Mouse (Mus musculus): ENCODE data around the gene Erc1. TPM values are rescaled to one million over a fixed set of nuclear protein-coding genes. Genes with fewer than 3 reads are reported as not detected.

The Erc1 gene
- polyA plus RNA-seq, 1 experiment, result 8.0 TPM

- Histone ChIP-seq H3K36me3 (ENCODE audit: control insufficient read depth, insufficient read depth, low read length) (no peaks in the 10 kb centered on the region), H3K4me3 (ENCODE audit: insufficient read depth, low read depth, low read length) (no peak overlapping the region), H3K4me1 (ENCODE audit: control insufficient read depth, insufficient read depth, low read length) (no peaks in the 10 kb centered on the region), H3K27me3 (replicated peaks; ENCODE audit: control insufficient read depth, insufficient read depth, low read length) (no peaks in the 10 kb centered on the region), H3K27ac (ENCODE audit: insufficient read depth, low read depth, low read length) (no peak overlapping the region)
- DNase-seq, result no peak
- TF ChIP-seq POLR2A (IDR thresholded peaks at IDR 0.05; ENCODE audit: low read depth, low read length) (no peak), CTCF (conservative IDR thresholded peaks at IDR 0.05; ENCODE audit: insufficient read depth, insufficient read length, low read depth, low read length) (no peak)
- 42% methylated on average over 2 of the region's 2 CpGs for WGBS
Measured at GRCm38 (mm10) chr6:119854156-119854555, 6.2 kb upstream of the Erc1 start.

- DNase-seq, result no peak
- no peaks in the 10 kb centered on the region for H3K36me3 ChIP-seq (ENCODE audit: control insufficient read depth, insufficient read depth, low read length)
- TF ChIP-seq POLR2A (IDR thresholded peaks at IDR 0.05; ENCODE audit: low read depth, low read length), result no peak
- no peak for TF ChIP-seq CTCF (conservative IDR thresholded peaks at IDR 0.05; ENCODE audit: insufficient read depth, insufficient read length, low read depth, low read length)
- no peaks in the 10 kb centered on the region for H3K27me3 ChIP-seq (replicated peaks; ENCODE audit: control insufficient read depth, insufficient read depth, low read length)
- no peak overlapping the region for H3K27ac ChIP-seq (ENCODE audit: insufficient read depth, low read depth, low read length)
- no peak overlapping the region for H3K4me3 ChIP-seq (ENCODE audit: insufficient read depth, low read depth, low read length)
- H3K4me1 ChIP-seq (ENCODE audit: control insufficient read depth, insufficient read depth, low read length), result peaks cover 10% of the 10 kb centered on the region
- 94% methylated on average over 3 of the region's 3 CpGs for WGBS
Measured at GRCm38 (mm10) chr6:119849858-119850257, 1.9 kb upstream of the Erc1 start.

DNA sequence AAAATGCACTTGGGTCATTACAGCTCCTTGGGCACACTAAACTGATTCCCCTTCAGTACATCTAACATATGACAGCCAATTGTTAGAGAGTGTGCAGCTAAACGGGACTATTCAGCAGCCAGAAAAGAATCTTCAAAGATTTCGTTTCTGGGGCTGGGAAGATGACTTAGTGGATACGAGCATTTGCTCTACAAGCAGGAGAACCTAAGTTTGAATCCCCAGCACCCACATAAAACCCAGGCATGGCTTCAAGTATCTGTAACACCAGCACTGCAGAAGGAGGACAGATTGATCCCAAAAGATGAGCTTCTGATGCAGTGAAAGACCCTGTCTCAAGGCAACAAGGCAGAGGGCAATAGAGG lies 1.4 kb upstream of the Erc1 start:
- no peaks in the 10 kb centered on the region for H3K27me3 ChIP-seq (replicated peaks; ENCODE audit: control insufficient read depth, insufficient read depth, low read length)
- TF ChIP-seq POLR2A (IDR thresholded peaks at IDR 0.05; ENCODE audit: low read depth, low read length), result no peak
- no peak for TF ChIP-seq CTCF (conservative IDR thresholded peaks at IDR 0.05; ENCODE audit: insufficient read depth, insufficient read length, low read depth, low read length)
- H3K27ac ChIP-seq (ENCODE audit: insufficient read depth, low read depth, low read length), result no peak overlapping the region
- H3K4me3 ChIP-seq (ENCODE audit: insufficient read depth, low read depth, low read length), result no peak overlapping the region
- no peak for DNase-seq
- H3K4me1 ChIP-seq (ENCODE audit: control insufficient read depth, insufficient read depth, low read length), result peaks cover 10% of the 10 kb centered on the region
- H3K36me3 ChIP-seq (ENCODE audit: control insufficient read depth, insufficient read depth, low read length), result no peaks in the 10 kb centered on the region
- WGBS, result 57% methylated on average over 3 of the region's 3 CpGs

- H3K27ac ChIP-seq (ENCODE audit: insufficient read depth, low read depth, low read length), result peak overlapping the region; percentile 39
Measured at GRCm38 (mm10) chr6:119848696-119849347, 855 bp upstream of the Erc1 start.

DNA sequence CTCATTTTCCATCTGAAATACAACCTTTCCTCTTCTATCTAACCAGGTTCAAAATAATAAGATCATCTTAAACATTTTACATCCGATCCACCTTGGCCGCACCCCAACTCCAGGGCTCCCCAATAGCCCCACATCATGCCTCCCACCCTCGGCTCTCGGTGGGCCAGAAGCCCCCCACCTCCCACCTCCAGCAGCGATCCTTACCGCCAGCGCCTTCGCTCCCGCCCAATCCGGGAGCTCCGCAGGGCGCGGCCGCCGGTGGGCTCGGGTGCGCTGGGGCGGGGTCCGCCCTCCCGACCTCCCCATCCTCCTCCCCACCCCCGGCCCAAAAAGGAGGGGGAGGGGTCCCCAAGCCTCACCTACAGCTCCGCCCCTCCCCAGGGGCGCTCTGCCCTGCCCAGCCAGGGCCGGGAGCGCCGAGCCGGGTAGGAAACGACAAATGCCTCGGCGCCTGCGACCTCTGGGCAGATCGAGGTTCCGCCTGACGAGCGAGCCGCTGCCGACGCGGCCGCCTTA lies 391 bp downstream of the Erc1 start:
- Histone ChIP-seq H3K27ac (ENCODE audit: insufficient read depth, low read depth, low read length) (peak overlapping the region; percentile 61; the same call in 1 of the 2 replicates), H3K4me1 (ENCODE audit: control insufficient read depth, insufficient read depth, low read length) (peaks cover 10% of the 10 kb centered on the region), H3K36me3 (ENCODE audit: control insufficient read depth, insufficient read depth, low read length) (no peaks in the 10 kb centered on the region), H3K4me3 (ENCODE audit: insufficient read depth, low read depth, low read length) (peak overlapping the region; percentile 89), H3K27me3 (replicated peaks; ENCODE audit: control insufficient read depth, insufficient read depth, low read length) (no peaks in the 10 kb centered on the region)
- peak; percentile 4 for DNase-seq
- WGBS, result under 1% methylated on average over 40 of the region's 40 CpGs
- TF ChIP-seq CTCF (conservative IDR thresholded peaks at IDR 0.05; ENCODE audit: insufficient read depth, insufficient read length, low read depth, low read length), result no peak
- TF ChIP-seq POLR2A (IDR thresholded peaks at IDR 0.05; ENCODE audit: low read depth, low read length), result no peak

More at GRCm38 (mm10) chr6:119848696-119849347, 855 bp upstream of the Erc1 start:
- Histone ChIP-seq H3K36me3 (ENCODE audit: control insufficient read depth, insufficient read depth, low read length) (no peaks in the 10 kb centered on the region), H3K4me3 (ENCODE audit: insufficient read depth, low read depth, low read length) (peak overlapping the region; percentile 86), H3K27me3 (replicated peaks; ENCODE audit: control insufficient read depth, insufficient read depth, low read length) (no peaks in the 10 kb centered on the region), H3K4me1 (ENCODE audit: control insufficient read depth, insufficient read depth, low read length) (peaks cover 10% of the 10 kb centered on the region)
- no peak for DNase-seq
- no peak for TF ChIP-seq CTCF (conservative IDR thresholded peaks at IDR 0.05; ENCODE audit: insufficient read depth, insufficient read length, low read depth, low read length)
- TF ChIP-seq POLR2A (IDR thresholded peaks at IDR 0.05; ENCODE audit: low read depth, low read length), result no peak
- WGBS, result 10% methylated on average over 13 of the region's 13 CpGs

DNA sequence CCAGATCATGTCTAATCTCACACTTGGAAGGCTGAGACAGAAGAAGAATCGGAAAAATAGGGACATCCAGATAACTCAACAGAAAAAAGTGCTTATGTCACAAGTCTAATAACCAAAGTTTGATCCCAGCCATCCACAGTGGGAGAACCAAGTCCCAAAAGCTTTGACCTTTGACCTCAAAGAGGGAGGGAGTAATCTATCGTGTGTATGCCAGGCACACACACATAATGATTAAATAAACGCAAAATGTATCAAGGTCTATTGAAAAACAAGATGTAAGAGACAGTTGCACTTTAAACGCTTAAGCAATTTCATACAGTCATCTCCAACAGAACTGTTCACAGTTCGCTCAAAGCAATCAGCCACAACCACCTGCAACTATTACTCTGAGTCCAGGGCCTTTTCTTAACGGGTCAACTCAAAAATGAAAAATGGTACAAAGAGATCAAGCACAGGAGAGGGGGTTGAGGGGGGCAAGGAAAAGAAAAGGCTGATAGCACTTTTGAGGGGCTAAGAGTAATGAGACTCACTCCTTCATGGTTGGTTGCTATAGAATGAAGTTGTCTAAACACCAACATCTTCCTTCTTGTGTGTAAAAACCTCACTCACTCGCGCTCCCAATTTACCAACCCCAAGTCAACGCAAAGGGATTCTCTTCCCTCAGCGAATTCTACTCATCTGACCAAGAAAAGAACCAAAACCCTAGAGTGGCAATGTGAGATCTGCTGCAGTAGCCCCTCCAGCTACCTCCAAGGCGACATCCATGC lies 1.0 kb downstream of the Erc1 start:
- peak; percentile 34 for DNase-seq
- peaks cover 10% of the 10 kb centered on the region for H3K4me1 ChIP-seq (ENCODE audit: control insufficient read depth, insufficient read depth, low read length)
- 20% methylated on average over 11 of the region's 11 CpGs for WGBS
- H3K4me3 ChIP-seq (ENCODE audit: insufficient read depth, low read depth, low read length), result peak overlapping the region; percentile 89
- TF ChIP-seq POLR2A (IDR thresholded peaks at IDR 0.05; ENCODE audit: low read depth, low read length) (no peak), CTCF (conservative IDR thresholded peaks at IDR 0.05; ENCODE audit: insufficient read depth, insufficient read length, low read depth, low read length) (no peak)
- no peak overlapping the region for H3K27ac ChIP-seq (ENCODE audit: insufficient read depth, low read depth, low read length)
- no peaks in the 10 kb centered on the region for H3K36me3 ChIP-seq (ENCODE audit: control insufficient read depth, insufficient read depth, low read length)
- no peaks in the 10 kb centered on the region for H3K27me3 ChIP-seq (replicated peaks; ENCODE audit: control insufficient read depth, insufficient read depth, low read length)

DNA sequence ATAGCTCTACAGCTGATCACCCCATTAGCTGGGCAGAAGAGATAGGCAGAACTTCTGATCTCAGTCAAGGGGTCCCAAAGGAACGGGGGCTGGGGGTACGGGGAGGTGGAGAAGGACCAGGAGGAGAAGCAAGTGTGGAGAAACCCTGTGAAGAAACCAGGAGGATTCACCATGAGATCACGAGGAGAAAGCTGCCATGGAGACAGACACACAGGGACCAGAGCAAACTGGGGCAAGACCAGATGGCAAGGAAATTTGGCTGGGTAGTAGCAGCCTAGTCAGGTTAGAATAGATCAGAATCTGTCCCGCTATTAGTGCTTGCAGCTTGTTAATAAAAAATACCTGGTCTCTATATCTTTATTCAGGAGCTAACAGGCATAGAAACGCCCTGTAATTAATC lies 18.0 kb downstream of the Erc1 start:
- H3K27ac ChIP-seq (ENCODE audit: insufficient read depth, low read depth, low read length), result no peak overlapping the region
- H3K4me3 ChIP-seq (ENCODE audit: insufficient read depth, low read depth, low read length), result no peak overlapping the region
- TF ChIP-seq CTCF (conservative IDR thresholded peaks at IDR 0.05; ENCODE audit: insufficient read depth, insufficient read length, low read depth, low read length) (no peak), POLR2A (IDR thresholded peaks at IDR 0.05; ENCODE audit: low read depth, low read length) (no peak)
- no peaks in the 10 kb centered on the region; the same call in 1 of the 2 replicates for H3K4me1 ChIP-seq (ENCODE audit: control insufficient read depth, insufficient read depth, low read length)
- no peaks in the 10 kb centered on the region; the same call in 1 of the 2 replicates for H3K36me3 ChIP-seq (ENCODE audit: control insufficient read depth, insufficient read depth, low read length)
- WGBS, result 85% methylated on average over 5 of the region's 5 CpGs
- no peak for DNase-seq
- H3K27me3 ChIP-seq (replicated peaks; ENCODE audit: control insufficient read depth, insufficient read depth, low read length), result no peaks in the 10 kb centered on the region
